Mouse (Mus musculus) embryonic facial prominence, embryonic 13.5 days (tissue): ENCODE measurements around the gene Ube2s. TPM values are rescaled to one million over a fixed set of nuclear protein-coding genes. Genes with fewer than 3 reads are reported as not detected.
"Not testable (repeated sequence)": the region's sequence is repeated elsewhere in the genome, so short reads cannot be mapped to it uniquely, and the experiment has no call there.

Source experiments
- ATAC-seq: fragments of 200-750 bp; cut with Nextera tagmentation; 2 replicates; pipeline ENCODE4 v1.8.0; 2017; ENCODE audit warnings: low read depth; ENCODE audit not compliant: insufficient number of reproducible peaks, insufficient read depth, low FRiP score, low TSS enrichment
- H3K27ac ChIP-seq: fragments of 300-500 bp; sonication (generic); 2 replicates; pipeline ENCODE4 v1.5.1; 2015; ENCODE audit warnings: moderate library complexity, mild to moderate bottlenecking, inconsistent platforms
- H3K27me3 ChIP-seq: fragments of 300-500 bp; sonication (generic); 2 replicates; pipeline ENCODE4 v1.6.1; 2015; ENCODE audit warnings: mild to moderate bottlenecking, inconsistent platforms
- H3K36me3 ChIP-seq: fragments of 300-500 bp; sonication (generic); 2 replicates; pipeline ENCODE4 v1.6.1; 2015; ENCODE audit warnings: mild to moderate bottlenecking, inconsistent platforms
- H3K4me1 ChIP-seq: fragments of 300-500 bp; sonication (generic); 2 replicates; pipeline ENCODE4 v1.6.1; 2015; ENCODE audit warnings: inconsistent platforms
- H3K4me2 ChIP-seq: fragments of 300-500 bp; sonication (generic); 2 replicates; pipeline ENCODE4 v1.6.1; 2015; ENCODE audit warnings: moderate library complexity, mild to moderate bottlenecking, inconsistent platforms
- H3K4me3 ChIP-seq: fragments of 300-500 bp; sonication (generic); 2 replicates; pipeline ENCODE4 v1.5.1; 2015; ENCODE audit warnings: mild to moderate bottlenecking, inconsistent platforms
- H3K9ac ChIP-seq: fragments of 300-500 bp; sonication (generic); 2 replicates; pipeline ENCODE4 v1.6.1; 2015; ENCODE audit warnings: mild to moderate bottlenecking, inconsistent platforms
- H3K9me3 ChIP-seq: fragments of 300-500 bp; sonication (generic); 2 replicates; pipeline ENCODE4 v1.6.1; 2016; ENCODE audit warnings: inconsistent platforms
- WGBS: fragments of 180-500 bp; shearing (Covaris S2); methylation state at CpG from one replicate; pipeline ENCODE4 v1.1.7; 2015; ENCODE audit warnings: mixed read lengths; 5-methylcytosine and 5-hydroxymethylcytosine counted together
- polyA plus RNA-seq: library from polyadenylated mRNA; unstranded; fragments of >200 nt; fragmentation: Nextera tagmentation; extraction: Ambion mirVana; gene quantifications from 2 replicates; pipeline ENCODE4 v1.2.1, GENCODE M21; 2015

The Ube2s gene
- polyA plus RNA-seq, 1 experiment from 2014 or later = 400 TPM

- ATAC-seq = no peak
These were observed 4.2 kb upstream of the Ube2s start for GRCm38 (mm10) chr7:4816559-4816958.

GRCm38 (mm10) chr7:4813105-4813791 lies 858 bp upstream of the Ube2s start:
- peak overlapping the region; percentile 99 for H3K4me3 ChIP-seq
- ATAC-seq = no peak
- no peaks in the 10 kb centered on the region for H3K27me3 ChIP-seq
- peaks cover 28% of the 10 kb centered on the region for H3K4me1 ChIP-seq
- H3K36me3 ChIP-seq = peaks cover 29% of the 10 kb centered on the region
- H3K9ac ChIP-seq = peak overlapping the region; percentile 68
- peak overlapping the region; percentile 80 for H3K4me2 ChIP-seq
- H3K27ac ChIP-seq = peak overlapping the region; percentile 95
- 25% methylated on average over 8 of the region's 8 CpGs for WGBS
- H3K9me3 ChIP-seq = no peaks in the 10 kb centered on the region

More at GRCm38 (mm10) chr7:4816559-4816958, 4.2 kb upstream of the Ube2s start:
- H3K4me3 ChIP-seq = no peak overlapping the region
- H3K4me2 ChIP-seq = no peak overlapping the region
- peaks cover 6% of the 10 kb centered on the region; the same call in 1 of the 2 replicates for H3K4me1 ChIP-seq
- no peak overlapping the region for H3K9ac ChIP-seq
- H3K36me3 ChIP-seq = no peaks in the 10 kb centered on the region
- no peaks in the 10 kb centered on the region for H3K27me3 ChIP-seq
- no peaks in the 10 kb centered on the region for H3K9me3 ChIP-seq
- no peak overlapping the region for H3K27ac ChIP-seq

GRCm38 (mm10) chr7:4811842-4812302 lies 518 bp downstream of the Ube2s start:
- peaks cover 28% of the 10 kb centered on the region for H3K4me1 ChIP-seq
- no peaks in the 10 kb centered on the region for H3K27me3 ChIP-seq
- peak overlapping the region; percentile 99 for H3K9ac ChIP-seq
- peak overlapping the region; percentile 99 for H3K4me3 ChIP-seq
- no peaks in the 10 kb centered on the region for H3K9me3 ChIP-seq
- WGBS = under 1% methylated on average over 28 of the region's 36 CpGs
- H3K27ac ChIP-seq = peak overlapping the region; percentile 95
- H3K4me2 ChIP-seq = peak overlapping the region; percentile 80
- H3K36me3 ChIP-seq = peaks cover 39% of the 10 kb centered on the region
- peak; percentile 21 for ATAC-seq

GRCm38 (mm10) chr7:4811131-4811530 lies 1.3 kb downstream of the Ube2s start:
- peaks cover 28% of the 10 kb centered on the region for H3K4me1 ChIP-seq
- peak overlapping the region; percentile 99 for H3K9ac ChIP-seq
- peaks cover 47% of the 10 kb centered on the region for H3K36me3 ChIP-seq
- peak overlapping the region; percentile 80 for H3K4me2 ChIP-seq
- peak overlapping the region; percentile 95; the same call in 1 of the 2 replicates for H3K27ac ChIP-seq
- H3K4me3 ChIP-seq = peak overlapping the region; percentile 99
- not testable (repeated sequence) for H3K27me3 ChIP-seq, H3K9me3 ChIP-seq, ATAC-seq
- WGBS = 36% methylated on average over 10 of the region's 10 CpGs

GRCm38 (mm10) chr7:4806716-4807115 lies 5.7 kb downstream of the Ube2s start:
- peaks cover 66% of the 10 kb centered on the region for H3K36me3 ChIP-seq
- no peak overlapping the region for H3K9ac ChIP-seq
- no peak overlapping the region for H3K27ac ChIP-seq
- ATAC-seq = no peak
- H3K4me2 ChIP-seq = no peak overlapping the region
- no peaks in the 10 kb centered on the region for H3K9me3 ChIP-seq
- peaks cover 23% of the 10 kb centered on the region for H3K4me1 ChIP-seq
- WGBS = 92% methylated on average over 7 of the region's 7 CpGs
- no peaks in the 10 kb centered on the region for H3K27me3 ChIP-seq
- H3K4me3 ChIP-seq = no peak overlapping the region

GRCm38 (mm10) chr7:4802247-4802646 lies 10.1 kb downstream of the Ube2s start:
- Histone ChIP-seq H3K36me3 (peaks cover 38% of the 10 kb centered on the region), H3K4me1 (no peaks in the 10 kb centered on the region), H3K4me3 (no peak overlapping the region), H3K4me2 (no peak overlapping the region), H3K9ac (no peak overlapping the region), H3K9me3 (no peaks in the 10 kb centered on the region), H3K27me3 (no peaks in the 10 kb centered on the region), H3K27ac (no peak overlapping the region)
- ATAC-seq = no peak

GRCm38 (mm10) chr7:4795767-4796433 lies 16.5 kb downstream of the Ube2s start:
- H3K9me3 ChIP-seq = no peaks in the 10 kb centered on the region
- no peak for ATAC-seq
- 74% methylated on average over 7 of the region's 7 CpGs for WGBS

GRCm38 (mm10) chr7:4794631-4795168 lies 17.7 kb downstream of the Ube2s start:
- Histone ChIP-seq H3K4me3 (peak overlapping the region; percentile 87; the same call in 1 of the 2 replicates), H3K4me2 (peak overlapping the region; percentile 86), H3K4me1 (peaks cover 11% of the 10 kb centered on the region), H3K9me3 (no peaks in the 10 kb centered on the region), H3K27ac (no peak overlapping the region), H3K9ac (peak overlapping the region; percentile 96), H3K27me3 (peaks cover 5% of the 10 kb centered on the region), H3K36me3 (peaks cover 41% of the 10 kb centered on the region)
- ATAC-seq = no peak
- WGBS = 88% methylated on average over 3 of the region's 3 CpGs

More at GRCm38 (mm10) chr7:4795767-4796433, 16.5 kb downstream of the Ube2s start:
- Histone ChIP-seq H3K9ac (no peak overlapping the region), H3K27me3 (no peaks in the 10 kb centered on the region), H3K27ac (no peak overlapping the region), H3K4me2 (no peak overlapping the region), H3K4me1 (peaks cover 11% of the 10 kb centered on the region), H3K4me3 (no peak overlapping the region), H3K36me3 (peaks cover 41% of the 10 kb centered on the region)

- peak overlapping the region; percentile 96 for H3K9ac ChIP-seq
- H3K4me3 ChIP-seq = peak overlapping the region; percentile 87
- H3K27me3 ChIP-seq = peaks cover 15% of the 10 kb centered on the region
- H3K27ac ChIP-seq = no peak overlapping the region
- H3K4me1 ChIP-seq = peaks cover 18% of the 10 kb centered on the region
- ATAC-seq = no peak
- WGBS = 33% methylated on average over 4 of the region's 4 CpGs
- peak overlapping the region; percentile 86 for H3K4me2 ChIP-seq
- no peaks in the 10 kb centered on the region for H3K9me3 ChIP-seq
- peaks cover 41% of the 10 kb centered on the region for H3K36me3 ChIP-seq
These were observed 18.7 kb downstream of the Ube2s start for GRCm38 (mm10) chr7:4793674-4794073.

GRCm38 (mm10) chr7:4793248-4793647 lies 19.1 kb downstream of the Ube2s start:
- Histone ChIP-seq H3K4me1 (peaks cover 22% of the 10 kb centered on the region), H3K27ac (peak overlapping the region; percentile 96), H3K27me3 (peaks cover 19% of the 10 kb centered on the region), H3K9ac (peak overlapping the region; percentile 96), H3K36me3 (peaks cover 41% of the 10 kb centered on the region), H3K4me3 (peak overlapping the region; percentile 87), H3K4me2 (peak overlapping the region; percentile 86)
- H3K9me3 ChIP-seq, ATAC-seq: not testable (repeated sequence)
- WGBS = under 1% methylated on average over 31 of the region's 31 CpGs

GRCm38 (mm10) chr7:4792278-4793212 lies 19.8 kb downstream of the Ube2s start, which contains the start of gene Rpl28:
Gene Rpl28 (plus strand): TSS chr7:4792874.
- H3K27ac ChIP-seq = peak within 1 kb of the TSS; percentile 96
- peak within 1 kb of the TSS; percentile 96 for H3K9ac ChIP-seq
- peak within 1 kb of the TSS; percentile 86 for H3K4me2 ChIP-seq
- no peaks in the 10 kb centered on the region for H3K9me3 ChIP-seq
- H3K27me3 ChIP-seq = peaks cover 22% of the 10 kb centered on the region
- peak within 1 kb of the TSS; percentile 87 for H3K4me3 ChIP-seq
- peaks cover 37% of the 10 kb centered on the region for H3K36me3 ChIP-seq
- WGBS = 1% methylated on average over 54 of the region's 54 CpGs
- ATAC-seq = peak; percentile 83
- H3K4me1 ChIP-seq = peaks cover 23% of the 10 kb centered on the region
